ENCODE assay signal across 21 mouse cellular contexts in genomic region chr10:67559765-67560394, GRCm38 (mm10). TPM values are rescaled to one million over a fixed set of nuclear protein-coding genes. Genes with fewer than 3 reads are reported as not detected.
DNase-seq lines count a peak whose midpoint lies in the region; ATAC-seq and TF ChIP-seq lines count a peak whose summit lies in the region.
"Had no signal": no experiment of that assay in that cellular context is flagged by ENCODE, and none has a peak within 500 bp of the region (broad histone marks: within the 10 kb centered on the region; RNA-seq: fewer than 3 reads in every experiment).

No protein-coding gene starts in this region.

- H3K27me3 ChIP-seq in hindbrain, embryonic 11.5 days (ENCODE audit: control insufficient read depth, insufficient read depth, low read length), result no peaks in the 10 kb centered on the region
- H3K27me3 ChIP-seq in hindbrain, embryonic 13.5 days, result peaks cover 73% of the 10 kb centered on the region
- peaks cover 64% of the 10 kb centered on the region for H3K27me3 ChIP-seq in neural tube, embryonic 12.5 days (replicated peaks)
- H3K27me3 ChIP-seq in hindbrain, postnatal 0 days (ENCODE audit: insufficient read depth, low read length), result no peaks in the 10 kb centered on the region
- H3K27me3 ChIP-seq: CH12.LX; liver, embryonic 13.5 days had no signal

- H3K4me2 ChIP-seq in hindbrain, embryonic 11.5 days (replicated peaks; ENCODE audit: low read depth, low read length), result no peak overlapping the region
- H3K4me2 ChIP-seq in hindbrain, embryonic 13.5 days, result no peak overlapping the region
- no peak overlapping the region for H3K4me2 ChIP-seq in neural tube, embryonic 12.5 days (replicated peaks)
- peak overlapping the region; percentile 21; the same call in 1 of the 2 replicates for H3K4me2 ChIP-seq in hindbrain, postnatal 0 days (ENCODE audit: low read depth, low read length)
- H3K4me2 ChIP-seq: limb, embryonic 12.5 days; liver, embryonic 13.5 days had no signal

- TF ChIP-seq CTCF in hindbrain, postnatal 0 days (IDR thresholded peaks at IDR 0.05; ENCODE audit: low read depth), result no peak

- no peak overlapping the region for H3K9ac ChIP-seq in hindbrain, embryonic 11.5 days (ENCODE audit: low read depth, low read length)
- H3K9ac ChIP-seq in hindbrain, embryonic 13.5 days, result no peak overlapping the region
- no peak overlapping the region for H3K9ac ChIP-seq in neural tube, embryonic 12.5 days
- no peak overlapping the region for H3K9ac ChIP-seq in hindbrain, postnatal 0 days (replicated peaks; ENCODE audit: low read length)
- H3K9ac ChIP-seq: limb, embryonic 12.5 days; liver, embryonic 13.5 days had no signal

- no peaks in the 10 kb centered on the region for H3K9me3 ChIP-seq in hindbrain, embryonic 11.5 days (ENCODE audit: control insufficient read depth, low read length)
- peaks cover 6% of the 10 kb centered on the region; the same call in 1 of the 2 replicates for H3K9me3 ChIP-seq in hindbrain, embryonic 13.5 days
- H3K9me3 ChIP-seq in neural tube, embryonic 12.5 days, result peaks cover 11% of the 10 kb centered on the region; the same call in 1 of the 2 replicates
- no peaks in the 10 kb centered on the region for H3K9me3 ChIP-seq in hindbrain, postnatal 0 days (ENCODE audit: low read length)
- H3K9me3 ChIP-seq: limb, embryonic 12.5 days; liver, embryonic 13.5 days had no signal

- H3K4me1 ChIP-seq in hindbrain, embryonic 11.5 days (replicated peaks; ENCODE audit: control insufficient read depth, insufficient read depth, low read length), result no peaks in the 10 kb centered on the region
- peaks cover 14% of the 10 kb centered on the region; the same call in 1 of the 2 replicates for H3K4me1 ChIP-seq in hindbrain, embryonic 13.5 days (replicated peaks)
- no peaks in the 10 kb centered on the region for H3K4me1 ChIP-seq in neural tube, embryonic 12.5 days
- H3K4me1 ChIP-seq in hindbrain, postnatal 0 days (ENCODE audit: insufficient read depth, low read length), result no peaks in the 10 kb centered on the region
- H3K4me1 ChIP-seq: limb, embryonic 12.5 days; liver, embryonic 13.5 days had no signal

- 42% methylated on average over 13 of the region's 13 CpGs for WGBS in hindbrain, embryonic 11.5 days
- 23% methylated on average over 13 of the region's 13 CpGs for WGBS in hindbrain, embryonic 13.5 days
- 21% methylated on average over 13 of the region's 13 CpGs for WGBS in neural tube, embryonic 12.5 days
- 25% methylated on average over 13 of the region's 13 CpGs for WGBS in hindbrain, postnatal 0 days

- 0 out of 2 replicates have a peak, but pooled peaks have one; percentile 25 for ATAC-seq in hindbrain, embryonic 11.5 days (ENCODE audit: low FRiP score)
- no peak for ATAC-seq in hindbrain, embryonic 13.5 days (ENCODE audit: low FRiP score)
- peak; percentile 74 for ATAC-seq in neural tube, embryonic 12.5 days (ENCODE audit: low FRiP score, low read depth)
- ATAC-seq in hindbrain, postnatal 0 days, result no peak
- ATAC-seq: intestine, postnatal 0 days had no signal

- H3K27ac ChIP-seq in hindbrain, embryonic 11.5 days (ENCODE audit: low read depth, low read length), result no peak overlapping the region
- no peak overlapping the region for H3K27ac ChIP-seq in hindbrain, embryonic 13.5 days
- H3K27ac ChIP-seq in neural tube, embryonic 12.5 days, result no peak overlapping the region
- H3K27ac ChIP-seq in hindbrain, postnatal 0 days, result no peak overlapping the region
- H3K27ac ChIP-seq: limb, embryonic 12.5 days; liver, embryonic 13.5 days had no signal

- H3K4me3 ChIP-seq in hindbrain, embryonic 11.5 days (ENCODE audit: low read depth, low read length), result no peak overlapping the region
- H3K4me3 ChIP-seq in hindbrain, embryonic 13.5 days, result no peak overlapping the region
- H3K4me3 ChIP-seq in neural tube, embryonic 12.5 days, result no peak overlapping the region
- H3K4me3 ChIP-seq in hindbrain, postnatal 0 days (ENCODE audit: low read length), result no peak overlapping the region
- H3K4me3 ChIP-seq: limb, embryonic 12.5 days; liver, embryonic 13.5 days; myocyte had no signal

- no peaks in the 10 kb centered on the region for H3K36me3 ChIP-seq in hindbrain, embryonic 11.5 days (ENCODE audit: control insufficient read depth, insufficient read depth, low read length)
- no peaks in the 10 kb centered on the region for H3K36me3 ChIP-seq in hindbrain, embryonic 13.5 days
- H3K36me3 ChIP-seq in neural tube, embryonic 12.5 days, result no peaks in the 10 kb centered on the region
- H3K36me3 ChIP-seq in hindbrain, postnatal 0 days (ENCODE audit: insufficient read depth, low read length), result no peaks in the 10 kb centered on the region
- H3K36me3 ChIP-seq: limb, embryonic 12.5 days; liver, embryonic 13.5 days had no signal

- no peak for DNase-seq in hindbrain, embryonic 11.5 days (ENCODE audit: low spot score)
- no peak for DNase-seq in neural tube, embryonic 10.5 days (ENCODE audit: extremely low spot score, low spot score)
- peak; percentile 24 for DNase-seq in hindbrain, postnatal 0 days (ENCODE audit: low spot score)
- DNase-seq in left cerebral cortex, adult 18-20 months (ENCODE audit: low spot score in 2 of 2), result no peak
- no peak for DNase-seq in natural killer cell, adult 2 months (ENCODE audit: low spot score in 2 of 2)
- no peak for DNase-seq in urinary bladder, postnatal 4 days (ENCODE audit: low spot score in 2 of 2)
- DNase-seq: adrenal gland, adult 8-10 months; cerebellum, adult 18-20 months; cerebellum, postnatal 36 days; heart, adult 18-20 months; heart, postnatal 4 days; kidney, postnatal 10 days; liver, embryonic 13.5 days; right cerebral cortex, postnatal 4 days; thymus, postnatal 36 days had no signal

RNA-seq across cellular contexts. Expression of gene Ado, which starts 11.1 kb away (rescaled TPM):
- 87.4 and 88.3 TPM in 2 replicates for polyA plus RNA-seq in hindbrain, embryonic 11.5 days (2014; fragmentation: Nextera tagmentation; extraction: Ambion mirVana)
- 86.8 and 89.0 TPM in 2 replicates for polyA plus RNA-seq in hindbrain, embryonic 13.5 days (2015; fragmentation: Nextera tagmentation; extraction: Ambion mirVana)
- polyA plus RNA-seq in neural tube, embryonic 12.5 days (2016; fragmentation: Nextera tagmentation; extraction: Ambion mirVana), result 78.0 and 81.2 TPM in 2 replicates
- total RNA-seq in hindbrain, postnatal 0 days (2014; rRNA removed), result 64.8 and 80.3 TPM in 2 replicates
- 70.4 and 70.6 TPM in 2 replicates for polyA plus RNA-seq in hindbrain, postnatal 0 days (2015; fragmentation: Nextera tagmentation; extraction: Ambion mirVana)
- total RNA-seq in left cerebral cortex, adult 18-20 months (2021), result 10 to 100 TPM; 38.8 to 40.0 TPM

RNA-seq across cellular contexts. Expression of gene Egr2, which starts 24.6 kb away (rescaled TPM):
- polyA plus RNA-seq in hindbrain, embryonic 11.5 days (2014; fragmentation: Nextera tagmentation; extraction: Ambion mirVana), result 1.2 and 1.3 TPM in 2 replicates
- 3.8 and 4.1 TPM in 2 replicates for polyA plus RNA-seq in hindbrain, embryonic 13.5 days (2015; fragmentation: Nextera tagmentation; extraction: Ambion mirVana)
- 1.5 TPM in 2 replicates for polyA plus RNA-seq in neural tube, embryonic 12.5 days (2016; fragmentation: Nextera tagmentation; extraction: Ambion mirVana)
- 0.58 and 2.4 TPM in 2 replicates for total RNA-seq in hindbrain, postnatal 0 days (2014; rRNA removed)
- 1.2 and 2.4 TPM in 2 replicates for polyA plus RNA-seq in hindbrain, postnatal 0 days (2015; fragmentation: Nextera tagmentation; extraction: Ambion mirVana)
- 10 to 100 TPM; 21.4 to 23.2 TPM for total RNA-seq in left cerebral cortex, adult 18-20 months (2021)

Comparison
In these comparisons a context has a peak if more than half of its experiments do, and no peak if none do; other contexts are left out.
1. ATAC-seq: peak in hindbrain, embryonic 11.5 days (single experiment) and neural tube, embryonic 12.5 days (single experiment); none in hindbrain, embryonic 13.5 days (single experiment) and hindbrain, postnatal 0 days (single experiment).